Mouse (Mus musculus): Measurements from ENCODE around the gene Gm20388. TPM values are rescaled to one million over a fixed set of nuclear protein-coding genes. Genes with fewer than 3 reads are reported as not detected.

Gene Gm20388
- total RNA-seq, 1 experiment from 2014 or later: 3.6 TPM

DNA sequence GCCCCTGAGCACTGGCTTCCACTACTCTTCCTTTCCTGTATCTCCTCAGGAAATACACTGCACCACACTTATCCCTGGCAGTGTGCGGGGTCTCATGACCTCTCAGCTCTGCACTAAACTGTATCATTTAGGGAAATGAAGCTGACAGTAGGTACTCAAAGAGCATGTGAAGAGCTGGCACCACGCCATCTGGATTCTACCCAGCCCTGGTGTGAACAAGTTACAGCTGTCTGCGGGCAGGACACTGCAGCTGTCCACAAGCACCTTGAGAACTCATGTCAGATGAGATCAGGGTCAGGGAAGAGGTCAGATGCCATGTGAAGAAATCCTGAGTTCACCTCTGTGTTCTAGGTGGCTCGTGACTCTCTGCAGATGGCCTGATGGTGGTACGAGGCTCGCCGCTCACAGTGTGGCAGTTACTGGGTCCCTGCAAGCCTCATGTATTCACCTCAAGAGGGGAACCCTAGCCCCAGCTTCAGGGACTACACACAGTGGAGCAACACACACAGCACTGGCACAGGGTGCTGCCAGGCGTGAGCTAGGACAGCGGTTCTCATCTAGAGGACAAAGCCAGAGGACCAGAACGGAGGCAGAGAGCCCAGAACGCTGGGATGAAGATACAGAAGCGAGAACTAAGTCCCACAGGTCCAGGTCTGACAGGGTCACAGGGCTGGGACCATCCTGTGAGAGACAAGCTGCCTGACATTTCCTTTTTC is 1710.3 kb downstream of the Gm20388 start:
- DNase-seq: peak; percentile 62

DNA sequence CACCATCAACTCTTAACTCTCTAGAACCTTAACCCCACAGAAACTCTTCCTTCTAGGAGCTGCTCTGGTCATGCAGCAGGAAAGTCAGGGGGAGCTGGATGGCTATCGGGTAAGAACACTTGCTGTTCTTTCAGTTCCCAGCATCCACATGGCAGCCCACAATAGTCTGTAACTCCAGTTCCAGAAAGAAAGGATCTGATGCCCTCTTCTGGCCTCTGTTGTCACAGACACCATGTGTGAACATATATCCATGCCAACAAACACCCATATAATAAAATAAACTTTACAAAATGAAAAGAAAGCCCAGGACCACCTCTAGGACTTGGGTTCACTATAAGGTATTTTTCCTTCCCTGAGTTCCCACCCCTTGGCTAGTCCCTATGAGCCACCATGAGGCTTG is 1711.2 kb downstream of the Gm20388 start:
- no peak for DNase-seq

DNA sequence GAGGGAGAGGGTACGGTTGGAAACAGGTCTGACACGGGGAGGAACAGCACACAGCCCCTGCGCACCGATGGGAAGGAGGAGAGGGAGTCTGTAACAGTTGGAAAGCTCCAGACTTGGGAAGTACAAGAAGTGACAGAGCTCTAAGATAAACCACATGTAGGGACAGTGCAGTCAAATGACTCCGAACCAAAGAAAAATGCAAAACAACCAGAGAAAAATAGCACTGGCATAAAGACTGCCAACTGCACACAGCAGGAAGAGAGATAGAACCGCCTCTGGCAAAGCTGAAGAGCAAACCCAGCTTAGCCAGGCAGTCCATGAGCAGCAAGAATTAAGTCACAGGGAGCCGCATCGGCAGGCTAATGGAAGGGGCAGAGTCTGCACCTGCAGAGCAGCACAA is 1712.4 kb downstream of the Gm20388 start:
- DNase-seq: no peak

DNA sequence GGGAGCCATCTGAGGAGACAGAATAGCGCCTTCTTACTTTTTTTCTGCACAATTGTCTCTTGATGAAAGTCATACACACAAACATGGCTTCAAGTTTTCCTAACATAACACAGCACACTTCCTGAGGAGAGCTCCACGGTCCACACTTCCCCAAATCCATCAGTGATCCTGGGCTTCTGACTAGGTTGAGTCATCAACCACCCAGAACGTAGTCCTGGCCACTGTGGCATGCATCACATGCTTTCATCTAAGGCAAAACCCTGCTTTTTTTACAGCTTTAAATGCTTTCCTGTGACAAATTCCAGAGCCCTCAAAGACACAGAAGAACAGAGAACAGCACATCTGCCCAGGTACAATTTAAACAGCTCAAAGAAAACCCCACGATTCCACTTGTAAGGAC is 1718.0 kb downstream of the Gm20388 start:
- no peak for DNase-seq

DNA sequence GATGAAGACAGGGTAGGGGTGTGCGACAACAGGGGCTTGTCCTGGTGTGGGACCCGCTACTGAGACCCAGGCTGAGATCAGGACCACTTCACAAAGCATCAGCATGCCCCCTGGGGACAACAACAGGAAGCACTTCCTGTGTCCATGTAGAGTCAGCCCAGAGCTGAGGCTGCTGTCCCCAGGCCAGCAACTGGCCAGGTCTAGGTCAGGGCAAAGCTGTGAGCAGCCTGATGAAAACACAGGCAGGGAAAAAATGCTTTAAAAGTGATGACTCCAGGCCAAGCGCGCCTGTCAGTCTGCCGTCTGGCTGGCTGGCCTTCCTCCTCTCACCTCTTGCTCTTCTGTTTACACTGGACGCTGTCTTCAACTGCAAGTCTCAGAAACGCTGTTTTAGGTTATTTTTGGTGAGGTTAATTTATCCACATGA is 1721.0 kb downstream of the Gm20388 start:
- peak; percentile 39 for DNase-seq

DNA sequence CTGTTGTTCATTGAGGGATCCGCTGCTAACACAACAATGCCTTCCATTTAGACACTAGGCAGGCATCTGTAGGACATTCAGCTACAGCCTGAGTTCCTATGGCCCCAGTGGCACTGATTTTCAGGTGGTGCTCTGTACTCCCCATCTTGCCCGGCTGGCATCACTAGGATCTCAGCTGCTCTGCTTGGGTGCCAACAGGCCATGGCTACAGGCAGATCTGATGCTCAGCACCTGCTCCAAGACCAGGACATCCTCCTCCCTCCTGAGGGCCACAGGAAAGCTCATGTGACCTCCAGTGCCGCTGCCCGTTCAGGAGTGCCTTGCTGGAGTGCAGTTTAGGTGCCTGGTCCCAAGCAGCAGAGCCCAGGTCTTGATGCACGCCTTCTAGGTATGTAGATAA is 1721.8 kb downstream of the Gm20388 start:
- DNase-seq: no peak

DNA sequence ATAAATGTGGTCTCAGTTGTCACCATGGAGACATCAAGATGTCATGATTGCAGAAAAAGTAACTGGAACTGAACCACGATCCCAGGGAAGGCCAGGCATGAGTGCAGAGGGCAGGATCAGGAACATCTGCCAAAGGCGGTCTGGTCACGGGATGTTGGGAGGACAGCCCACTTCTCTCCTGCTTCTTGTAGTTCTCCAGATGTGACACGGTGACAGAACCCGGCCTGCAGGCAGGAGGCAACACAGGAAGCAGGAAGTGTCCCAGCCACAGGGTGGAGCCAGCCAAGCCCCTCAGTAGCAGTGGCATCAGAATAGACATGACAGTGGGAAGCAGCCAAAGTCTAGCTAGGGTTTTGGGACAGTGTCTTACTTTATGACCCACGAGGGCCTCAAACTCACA is 1724.9 kb downstream of the Gm20388 start:
- DNase-seq: no peak

DNA sequence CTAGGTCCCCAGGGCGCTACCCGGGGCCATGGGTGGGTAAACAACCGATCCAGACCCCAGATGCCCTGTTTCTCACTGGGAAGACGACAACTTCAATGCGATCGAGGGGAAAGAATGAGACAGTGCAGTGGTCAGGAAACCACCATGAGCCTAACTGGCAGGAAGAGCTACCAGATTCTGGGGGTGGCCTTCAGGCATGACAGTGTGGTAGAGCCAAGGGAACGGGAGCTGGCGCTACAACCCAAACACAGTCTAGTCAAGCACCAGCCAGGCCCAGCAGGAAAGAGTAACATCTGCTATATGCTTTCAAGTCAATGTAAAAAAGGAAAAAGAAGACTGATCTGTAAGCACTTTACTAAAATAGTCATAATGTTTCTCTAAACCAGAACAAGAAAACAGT is 1725.5 kb downstream of the Gm20388 start:
- DNase-seq: no peak

DNA sequence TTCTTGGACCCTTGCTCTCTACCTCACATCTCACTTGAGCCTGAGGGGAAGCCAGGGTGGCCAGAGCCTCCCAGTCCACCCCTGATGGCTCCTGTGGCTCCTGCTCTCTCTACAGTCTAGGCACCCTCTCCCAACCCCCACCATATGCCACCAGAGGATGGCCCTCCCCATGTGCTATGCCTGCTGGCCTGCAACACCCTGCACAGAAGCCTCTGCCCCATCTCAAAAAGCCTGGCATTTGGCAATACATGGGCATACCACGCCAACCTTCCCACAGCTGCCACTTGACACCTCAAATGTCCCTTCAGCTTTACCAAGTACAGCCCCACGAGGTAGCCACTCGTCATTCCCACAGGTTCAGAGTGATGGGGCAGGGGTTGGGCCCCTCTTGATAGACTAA is 1732.2 kb downstream of the Gm20388 start:
- DNase-seq: no peak

DNA sequence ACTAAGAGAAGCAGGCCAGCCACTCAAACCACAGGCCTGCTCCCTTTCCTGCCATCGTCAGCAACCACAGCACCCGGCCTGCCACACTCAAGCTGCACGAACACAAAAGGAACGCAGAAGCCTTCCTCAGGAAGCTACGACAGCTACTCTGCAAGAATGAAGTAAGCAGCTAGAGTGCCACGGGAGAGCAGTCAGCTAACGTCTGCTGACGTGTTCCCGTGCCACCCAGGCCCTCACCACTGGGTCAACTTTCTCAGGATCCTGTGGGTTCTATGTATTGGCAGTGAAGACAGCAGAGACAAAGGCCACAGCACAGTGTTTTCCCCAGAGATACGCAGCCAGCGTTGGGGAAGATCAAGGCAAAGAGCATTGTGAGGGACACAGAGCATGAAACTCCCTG is 1732.7 kb downstream of the Gm20388 start:
- no peak for DNase-seq

DNA sequence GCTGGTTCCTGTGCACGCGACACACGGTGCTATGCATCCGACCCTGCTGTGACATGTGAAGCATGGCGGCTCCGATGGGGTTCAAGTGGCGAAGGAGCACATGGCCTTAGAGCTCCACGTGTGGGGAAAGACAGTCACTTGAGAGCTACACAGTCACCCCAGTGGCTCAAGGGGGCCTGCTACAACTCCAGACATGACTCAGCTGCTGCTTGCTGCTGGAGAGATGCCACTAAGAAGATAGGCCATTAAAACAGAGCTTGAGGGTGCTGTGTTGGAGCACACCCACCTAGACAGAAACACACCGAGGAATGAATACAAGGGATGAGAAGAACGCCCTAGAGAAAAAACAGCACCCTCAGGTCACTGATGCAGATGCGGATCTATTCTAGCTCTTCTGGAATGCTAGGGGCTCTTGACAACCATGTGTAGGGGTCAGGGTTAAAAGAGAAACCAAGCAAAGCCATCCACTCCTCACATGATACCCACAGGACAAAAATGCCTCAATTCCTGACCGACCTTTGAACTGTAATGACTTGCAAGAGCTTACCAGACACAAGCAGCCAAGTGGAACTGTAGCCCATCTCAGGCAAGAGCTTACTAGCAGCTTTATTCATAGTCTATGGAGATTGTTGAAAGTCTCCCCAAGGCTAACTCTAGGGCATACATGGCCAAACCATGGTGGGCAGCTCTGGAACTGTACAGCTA is 1737.0 kb downstream of the Gm20388 start:
- no peak for DNase-seq

DNA sequence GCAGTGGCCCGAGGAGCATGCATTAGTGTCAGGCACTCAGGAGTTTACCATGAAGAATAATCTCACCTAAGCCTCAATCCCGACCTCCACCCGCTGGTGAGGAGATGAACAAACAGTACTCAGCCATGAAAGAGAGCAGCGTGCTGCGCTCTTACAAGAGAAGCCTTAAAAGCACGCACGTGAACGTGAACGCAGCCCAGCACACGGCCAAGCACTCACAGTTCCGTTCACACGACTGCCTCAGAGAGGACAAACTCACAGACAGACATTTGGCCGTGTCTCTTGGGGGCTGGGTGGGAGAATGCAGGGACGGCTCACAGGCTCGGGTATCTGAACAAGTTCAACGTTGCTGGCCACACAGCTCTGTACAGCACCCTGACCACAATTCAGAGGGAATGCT is 1737.8 kb downstream of the Gm20388 start:
- DNase-seq: no peak

DNA sequence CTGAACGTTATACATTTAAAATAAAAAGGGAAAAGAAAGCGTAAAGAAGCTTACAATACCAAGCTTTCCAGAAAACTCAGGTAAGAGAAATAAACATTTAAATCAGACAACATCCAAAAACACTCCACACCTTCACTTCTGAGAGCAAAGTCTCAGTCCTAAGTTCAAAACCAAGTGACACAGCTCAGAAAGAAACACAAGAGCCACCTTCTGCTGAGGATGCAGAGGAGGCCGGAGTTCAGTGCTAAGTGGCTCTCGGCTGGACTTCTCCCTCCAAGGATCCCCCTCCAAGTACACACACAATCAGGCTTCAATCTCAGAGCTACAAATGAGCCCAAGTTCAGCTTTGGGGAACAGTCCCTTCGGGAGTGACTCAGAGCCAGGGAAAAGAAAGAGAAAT is 1738.8 kb downstream of the Gm20388 start:
- no peak for DNase-seq

DNA sequence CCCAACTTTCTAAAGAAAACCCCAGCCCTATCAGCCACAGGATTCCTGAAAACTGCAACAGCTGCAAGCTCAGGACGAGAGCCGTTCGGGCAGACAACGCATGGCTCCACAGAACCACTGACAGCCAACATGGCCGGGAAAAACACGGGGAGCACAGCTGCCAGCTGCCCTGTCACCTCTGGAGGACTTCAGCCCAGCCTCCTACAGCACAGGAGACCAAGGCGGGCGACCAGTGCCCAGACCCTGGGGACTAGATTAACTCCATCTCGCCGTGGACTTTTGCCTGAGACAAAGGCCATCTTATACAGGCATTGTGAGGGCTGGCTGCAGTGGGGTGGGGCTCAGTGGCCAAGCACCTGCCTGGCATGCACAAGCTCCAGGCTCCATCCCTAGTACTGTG is 1739.3 kb downstream of the Gm20388 start:
- DNase-seq: no peak

DNA sequence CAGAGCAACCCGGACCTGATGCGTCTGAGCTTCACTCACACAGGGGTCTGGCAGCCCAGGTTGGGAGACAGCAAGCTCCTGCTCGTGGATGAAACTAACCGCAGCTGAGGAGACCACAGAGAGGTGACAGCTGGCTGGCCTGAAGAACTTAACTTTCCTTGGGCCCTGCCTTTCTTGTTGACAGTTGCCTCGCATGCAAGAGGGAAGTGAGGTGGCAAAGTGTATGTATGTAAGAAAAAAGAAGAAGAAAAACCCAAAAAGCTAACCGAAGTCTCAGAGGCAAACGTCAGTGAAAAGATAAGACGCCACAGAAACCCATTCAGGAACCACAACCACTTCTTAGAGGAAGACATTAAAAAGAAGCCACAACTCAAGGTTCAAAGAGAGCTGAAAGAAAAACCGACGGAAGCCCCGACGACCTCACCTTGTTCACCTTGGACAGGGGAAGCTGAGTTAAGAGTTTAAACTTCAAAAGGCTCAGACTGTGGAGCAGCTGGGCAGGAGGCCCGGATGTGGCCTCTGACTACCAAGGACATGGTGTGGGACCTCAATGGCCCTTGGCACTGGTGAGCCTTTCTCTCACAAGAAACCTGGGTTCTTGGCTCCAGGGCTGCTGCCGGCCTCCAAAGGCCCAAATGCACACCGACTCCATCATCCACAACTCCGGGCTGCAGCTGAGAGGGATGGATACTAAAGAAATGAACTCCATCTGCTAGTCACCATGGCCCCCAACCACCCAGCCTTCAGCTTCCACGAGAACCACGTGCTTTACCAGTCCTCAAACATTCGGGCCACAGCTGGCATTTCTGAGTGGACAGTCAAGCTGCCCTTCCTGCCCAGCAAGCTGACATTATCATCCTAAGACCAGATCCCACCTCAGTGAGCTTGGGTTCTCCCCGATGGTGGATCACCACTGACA is 1740.0 kb downstream of the Gm20388 start:
- DNase-seq: peak; percentile 23

DNA sequence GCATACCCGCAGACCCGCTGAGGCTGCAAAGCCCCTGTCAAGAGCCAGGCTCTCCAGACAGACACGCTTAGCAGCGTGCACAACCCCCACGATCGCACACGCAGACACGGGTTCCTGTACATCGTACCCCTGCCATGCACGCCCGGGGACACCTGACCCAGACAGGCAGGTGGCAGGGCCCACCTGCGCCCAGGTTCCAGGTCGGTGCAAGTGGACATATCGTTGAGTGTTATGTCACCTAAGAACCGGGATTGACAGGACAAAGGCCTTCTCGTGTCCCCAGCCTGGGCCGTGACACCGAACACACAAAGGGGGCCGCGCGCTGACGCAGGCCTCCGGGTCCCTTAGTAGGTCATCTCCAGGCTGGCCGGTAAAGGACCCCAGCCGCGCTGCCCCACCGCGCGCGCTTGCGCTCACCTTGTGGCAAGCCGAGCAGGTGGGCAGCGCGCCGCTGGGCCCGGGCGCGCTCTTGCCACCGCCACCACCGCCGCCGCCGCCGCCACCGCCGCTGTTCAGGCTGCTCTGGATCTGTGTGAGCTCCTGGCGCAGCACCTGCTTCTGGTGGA is 1740.8 kb downstream of the Gm20388 start:
- peak; percentile 46 for DNase-seq

DNA sequence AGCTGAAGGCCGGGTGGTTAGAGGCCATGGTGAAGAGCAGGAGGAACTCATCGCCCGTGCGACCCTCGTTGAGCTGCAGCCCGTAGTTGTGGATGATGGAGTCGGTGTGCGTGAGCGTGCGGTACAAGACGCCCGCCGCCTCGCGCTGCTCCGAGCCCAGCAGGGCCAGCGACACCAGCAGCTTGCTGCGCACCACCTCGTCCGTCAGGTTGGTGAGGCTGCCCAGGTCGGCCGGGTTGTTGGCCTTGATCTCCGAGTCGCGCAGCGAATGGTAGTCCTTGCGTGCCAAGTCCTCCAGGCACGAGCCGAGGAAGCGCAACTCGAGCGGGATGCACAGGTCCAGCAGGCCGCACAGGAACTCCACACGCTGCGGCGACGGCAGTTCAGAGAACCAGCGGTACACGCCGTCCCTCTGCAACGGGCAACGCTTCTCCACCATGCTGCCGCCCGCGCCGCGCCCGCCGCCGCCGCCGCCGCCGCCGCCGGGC is 1741.3 kb downstream of the Gm20388 start:
- peak; percentile 56 for DNase-seq

DNA sequence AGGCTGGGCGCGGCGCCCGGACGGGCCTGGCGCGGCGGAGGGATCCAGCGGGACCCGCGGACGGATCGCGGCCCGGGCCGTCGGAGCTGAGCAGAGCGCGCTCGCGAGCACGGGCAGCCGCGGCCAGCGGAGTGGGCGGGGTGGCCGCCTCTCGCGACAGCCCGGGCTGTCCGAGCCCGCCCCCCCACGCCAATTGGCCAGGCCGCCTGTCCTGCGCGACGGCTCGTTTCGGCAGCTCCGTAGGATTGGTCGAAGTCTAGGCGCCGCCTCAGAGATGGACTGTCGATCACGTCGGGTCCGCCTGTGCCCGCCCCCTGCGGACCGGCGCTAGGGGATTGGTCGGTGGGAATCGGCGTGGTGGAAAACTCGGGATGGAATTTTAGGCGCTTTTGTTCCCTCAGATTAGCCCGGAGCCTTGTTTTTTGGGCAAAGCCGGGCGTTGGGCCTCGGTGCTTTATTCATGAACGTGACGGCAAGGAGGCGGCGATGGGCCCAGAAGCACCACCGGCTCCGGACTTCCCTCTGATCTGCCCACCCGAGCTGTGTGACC is 1742.2 kb downstream of the Gm20388 start, which contains the start of gene Zcchc14:
Gene Zcchc14 (minus strand): TSS at position 128 of the 550 bp plus-strand sequence.
- DNase-seq: peak; percentile 98

DNA sequence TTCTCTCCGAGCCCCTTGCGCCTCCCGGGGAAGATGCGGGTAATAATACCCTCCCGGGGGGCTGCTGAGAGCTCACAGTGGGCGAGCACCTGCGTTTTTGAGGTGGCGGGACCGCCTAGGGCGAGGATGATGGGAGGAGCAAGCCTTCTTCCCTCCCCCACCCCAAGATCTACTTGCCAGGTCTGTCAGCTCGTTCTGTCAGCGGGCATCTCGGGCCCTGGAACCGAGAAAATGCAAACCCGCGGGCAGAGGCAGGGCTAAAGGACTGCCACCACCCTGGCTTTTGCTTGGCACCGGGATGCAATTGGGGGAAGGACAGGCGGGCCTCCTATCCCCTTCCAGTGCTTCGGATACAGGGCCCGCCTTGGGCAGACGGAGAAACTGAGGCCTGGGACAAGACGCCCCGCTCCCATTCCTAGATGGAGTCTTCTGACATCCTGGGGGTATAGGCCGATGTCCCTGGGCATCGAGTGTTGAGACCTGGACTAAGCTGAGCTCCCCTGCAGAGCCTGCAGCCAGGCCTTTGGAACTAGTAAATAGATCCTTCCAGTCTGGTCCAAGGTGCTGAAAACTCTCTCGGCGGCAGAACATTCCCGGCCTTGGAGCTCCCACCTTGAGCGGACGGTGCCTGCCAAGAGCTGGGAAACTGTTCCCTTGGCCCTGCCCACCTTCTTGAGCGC is 1742.8 kb downstream of the Gm20388 start:
- no peak for DNase-seq

DNA sequence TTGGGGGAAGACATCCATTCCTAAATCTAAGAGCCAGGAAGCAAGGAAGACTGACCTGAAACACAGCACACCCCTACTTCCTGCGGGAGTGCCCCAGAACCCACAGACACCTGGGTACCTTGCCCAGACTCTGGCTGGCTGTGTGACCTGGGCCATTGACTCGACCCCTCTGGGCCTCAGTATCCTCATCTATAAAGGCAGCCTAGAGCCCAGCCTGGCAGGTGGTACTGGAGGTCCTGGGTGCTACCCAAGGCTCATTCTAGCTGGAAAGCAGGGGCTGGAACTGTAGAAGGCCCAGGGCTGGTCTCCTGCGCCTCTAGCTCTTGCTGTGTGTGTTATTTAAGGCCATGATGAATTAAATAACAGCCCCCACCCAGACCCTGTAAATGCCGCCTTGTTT is 1743.5 kb downstream of the Gm20388 start:
- no peak for DNase-seq

DNA sequence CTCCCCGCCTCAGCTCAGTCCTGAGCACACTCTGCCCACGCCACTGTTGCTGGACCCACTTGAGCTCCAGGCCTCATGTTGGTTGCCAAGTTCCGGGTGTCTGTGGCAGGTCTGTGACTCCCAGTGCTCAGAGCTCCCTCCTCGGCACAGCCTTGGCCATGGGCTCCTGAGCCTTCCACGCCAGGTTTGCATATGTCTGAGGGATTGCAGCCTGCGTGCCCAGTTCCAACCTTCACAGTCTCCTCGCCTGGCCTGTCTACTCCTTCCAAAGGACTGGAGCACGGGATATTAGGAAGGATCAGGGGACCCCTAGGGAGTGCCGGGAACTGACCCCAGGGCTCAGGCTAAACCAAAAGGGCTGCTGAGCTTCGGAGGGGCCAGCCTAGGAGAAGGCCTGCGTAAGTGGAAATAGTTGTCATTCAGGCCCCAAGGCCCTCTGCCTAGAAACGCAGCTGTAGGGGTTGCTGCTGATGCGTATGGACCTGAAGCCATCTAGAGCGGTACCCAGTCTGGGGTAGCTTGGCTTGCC is 1744.4 kb downstream of the Gm20388 start:
- no peak for DNase-seq
